Mouse (Mus musculus) spleen, embryonic (tissue): ENCODE results near the gene Drg1.

ENCODE experiments used
- CTCF ChIA-PET: fragments of 350-600 bp; sonication (Branson Sonifier 250); formaldehyde crosslinking; loops from one replicate; lab custom pipeline; 2022; lab: Charles Lee

The Drg1 gene

GRCm38 (mm10) chr11:3266079-3266685 is at the start of gene Drg1:
Gene Drg1, minus strand, starts transcription at chr11:3266415.
- CTCF ChIA-PET: interaction anchor here (1.0 to 1.2 kb wide), 2 partner anchors 24 to 62 kb away, joined by 4 read pairs; no protein-coding TSS in a partner anchor

- CTCF ChIA-PET: interaction anchor here (0.7 to 1.2 kb wide), 3 partner anchors 14 to 32 kb away, joined by 3 to 11 read pairs (median 4); no protein-coding TSS in a partner anchor
Measured at GRCm38 (mm10) chr11:3314148-3314547, 47.9 kb upstream of the Drg1 start.

- CTCF ChIA-PET: interaction anchor here (1.2 kb wide), 1 partner anchor 15 kb away, joined by 4 read pairs; no protein-coding TSS in a partner anchor
Measured at GRCm38 (mm10) chr11:3313294-3313693, 47.1 kb upstream of the Drg1 start.

- CTCF ChIA-PET: no interaction called here
Measured at GRCm38 (mm10) chr11:3311586-3312347, 45.6 kb upstream of the Drg1 start.

GRCm38 (mm10) chr11:3310789-3311585 is 44.8 kb upstream of the Drg1 start:
- CTCF ChIA-PET: no interaction called here

GRCm38 (mm10) chr11:3309884-3310283 is 43.7 kb upstream of the Drg1 start:
- CTCF ChIA-PET: no interaction called here

- CTCF ChIA-PET: no interaction called here
Measured at GRCm38 (mm10) chr11:3307875-3308274, 41.7 kb upstream of the Drg1 start.

GRCm38 (mm10) chr11:3305821-3306220 is 39.6 kb upstream of the Drg1 start:
- CTCF ChIA-PET: no interaction called here

- CTCF ChIA-PET: interaction anchor here (0.5 kb wide), 2 partner anchors 15 to 105 kb away, joined by 3 to 7 read pairs; no protein-coding TSS in a partner anchor
Measured at GRCm38 (mm10) chr11:3302792-3303191, 36.6 kb upstream of the Drg1 start.

GRCm38 (mm10) chr11:3302385-3302784 is 36.2 kb upstream of the Drg1 start:
- CTCF ChIA-PET: interaction anchor here (0.5 kb wide), 1 partner anchor 105 kb away, joined by 7 read pairs; no protein-coding TSS in a partner anchor

GRCm38 (mm10) chr11:3301075-3301474 is 34.9 kb upstream of the Drg1 start:
- CTCF ChIA-PET: no interaction called here

- CTCF ChIA-PET: no interaction called here
Measured at GRCm38 (mm10) chr11:3298813-3299185, 32.6 kb upstream of the Drg1 start.

- CTCF ChIA-PET: no interaction called here
Measured at GRCm38 (mm10) chr11:3297871-3298812, 31.9 kb upstream of the Drg1 start.

- CTCF ChIA-PET: no interaction called here
Measured at GRCm38 (mm10) chr11:3296056-3296455, 29.8 kb upstream of the Drg1 start.

GRCm38 (mm10) chr11:3294641-3295040 is 28.4 kb upstream of the Drg1 start:
- CTCF ChIA-PET: no interaction called here

- CTCF ChIA-PET: no interaction called here
Measured at GRCm38 (mm10) chr11:3293361-3293760, 27.1 kb upstream of the Drg1 start.

GRCm38 (mm10) chr11:3292711-3293249 is 26.6 kb upstream of the Drg1 start:
- CTCF ChIA-PET: no interaction called here

GRCm38 (mm10) chr11:3292062-3292421 is 25.8 kb upstream of the Drg1 start:
- CTCF ChIA-PET: interaction anchor here (0.5 kb wide), 1 partner anchor 24 kb away, joined by 3 read pairs; no protein-coding TSS in a partner anchor

GRCm38 (mm10) chr11:3291311-3292061 is 25.3 kb upstream of the Drg1 start:
- CTCF ChIA-PET: interaction anchor here (0.5 to 1.2 kb wide), 2 partner anchors 23 kb away, joined by 3 to 11 read pairs; no protein-coding TSS in a partner anchor
